Mouse (Mus musculus) hindbrain, embryonic 15.5 days (tissue): ENCODE data around the gene Tpbg. TPM values are rescaled to one million over a fixed set of nuclear protein-coding genes. Genes with fewer than 3 reads are reported as not detected.
"Not testable (repeated sequence)": the region's sequence is repeated elsewhere in the genome, so short reads cannot be mapped to it uniquely, and the experiment has no call there.

ENCODE experiments used
- ATAC-seq: fragments of 200-750 bp; cut with Nextera tagmentation; 2 replicates; pipeline ENCODE4 v1.8.0; 2017; ENCODE audit warnings: low read depth, moderate number of reproducible peaks, moderate TSS enrichment; ENCODE audit not compliant: low FRiP score
- H3K27ac ChIP-seq: fragments of 300-500 bp; sonication (generic); replicated peaks from 2 replicates; pipeline ENCODE4 v1.5.1; 2015; ENCODE audit warnings: mild to moderate bottlenecking, inconsistent platforms
- H3K27me3 ChIP-seq: fragments of 300-500 bp; sonication (generic); 2 replicates; pipeline ENCODE4 v1.6.1; 2015; ENCODE audit warnings: control low read depth, inconsistent platforms
- H3K36me3 ChIP-seq: fragments of 300-500 bp; sonication (generic); 2 replicates; pipeline ENCODE4 v1.6.1; 2015; ENCODE audit warnings: control low read depth, inconsistent platforms
- H3K4me1 ChIP-seq: fragments of 300-500 bp; sonication (generic); replicated peaks from 2 replicates; pipeline ENCODE4 v1.6.1; 2015; ENCODE audit warnings: control low read depth, inconsistent platforms
- H3K4me2 ChIP-seq: fragments of 300-500 bp; sonication (generic); 2 replicates; pipeline ENCODE4 v1.6.1; 2015; ENCODE audit warnings: moderate library complexity, mild to moderate bottlenecking, inconsistent platforms
- H3K4me3 ChIP-seq: fragments of 300-500 bp; sonication (generic); 2 replicates; pipeline ENCODE4 v1.5.1; 2015; ENCODE audit warnings: mild to moderate bottlenecking, inconsistent platforms
- H3K9ac ChIP-seq: fragments of 300-500 bp; sonication (generic); 2 replicates; pipeline ENCODE4 v1.6.1; 2015; ENCODE audit warnings: inconsistent platforms
- H3K9me3 ChIP-seq: fragments of 300-500 bp; sonication (generic); 2 replicates; pipeline ENCODE4 v1.6.1; 2016; ENCODE audit warnings: control low read depth, inconsistent platforms
- WGBS: fragments of 180-500 bp; shearing (Covaris S2); methylation state at CpG from one replicate; pipeline ENCODE4 v1.1.7; 2015; 5-methylcytosine and 5-hydroxymethylcytosine counted together
- polyA plus RNA-seq: library from polyadenylated mRNA; unstranded; fragments of >200 nt; fragmentation: Nextera tagmentation; extraction: Ambion mirVana; gene quantifications from 2 replicates; pipeline ENCODE4 v1.2.1, GENCODE M21; 2015

Gene Tpbg
- polyA plus RNA-seq = 19.7 and 23.2 TPM in 2 replicates

- peak within 1 kb of the TSS; percentile 65 for H3K9ac ChIP-seq
- H3K4me3 ChIP-seq = peak within 1 kb of the TSS; percentile 56
- peak within 1 kb of the TSS; percentile 86 for H3K27ac ChIP-seq
- H3K36me3 ChIP-seq = no peaks in the 10 kb centered on the region
- under 1% methylated on average over 39 of the region's 39 CpGs for WGBS
- ATAC-seq = peak; percentile 82
- H3K9me3 ChIP-seq = no peaks in the 10 kb centered on the region
- peaks cover 20% of the 10 kb centered on the region; the same call in 1 of the 2 replicates for H3K4me1 ChIP-seq
- H3K4me2 ChIP-seq = peak within 1 kb of the TSS; percentile 90
- H3K27me3 ChIP-seq = peaks cover 7% of the 10 kb centered on the region; the same call in 1 of the 2 replicates
These were observed at the start of gene Tpbg for GRCm38 (mm10) chr9:85842351-85843011. Tpbg (plus strand) TSS chr9:85842380.

DNA sequence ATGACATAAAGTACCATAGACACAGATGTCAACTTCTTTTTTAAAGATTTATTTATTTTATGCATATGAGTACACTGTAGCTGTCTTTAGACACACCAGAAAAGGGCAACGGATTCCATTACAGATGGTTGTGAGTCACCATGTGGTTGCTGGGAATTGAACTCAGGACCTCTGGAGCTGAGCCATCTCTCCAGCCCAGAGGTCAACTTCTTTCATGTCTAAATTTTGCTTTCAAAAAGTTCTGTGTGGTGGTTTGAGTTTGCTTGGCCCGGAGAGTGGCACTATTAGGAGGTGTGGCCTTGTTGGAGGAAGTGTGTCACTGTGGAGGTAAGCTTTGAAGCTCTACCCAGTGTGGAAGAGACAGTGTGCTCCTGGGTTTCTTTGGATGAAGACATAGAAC lies 40.2 kb upstream of the Tpbg start:
- not testable (repeated sequence) for ATAC-seq, H3K27ac ChIP-seq, H3K4me1 ChIP-seq, H3K9me3 ChIP-seq, H3K4me2 ChIP-seq, H3K27me3 ChIP-seq, H3K36me3 ChIP-seq, H3K9ac ChIP-seq, H3K4me3 ChIP-seq
- 80% methylated on average over 2 of the region's 2 CpGs for WGBS

DNA sequence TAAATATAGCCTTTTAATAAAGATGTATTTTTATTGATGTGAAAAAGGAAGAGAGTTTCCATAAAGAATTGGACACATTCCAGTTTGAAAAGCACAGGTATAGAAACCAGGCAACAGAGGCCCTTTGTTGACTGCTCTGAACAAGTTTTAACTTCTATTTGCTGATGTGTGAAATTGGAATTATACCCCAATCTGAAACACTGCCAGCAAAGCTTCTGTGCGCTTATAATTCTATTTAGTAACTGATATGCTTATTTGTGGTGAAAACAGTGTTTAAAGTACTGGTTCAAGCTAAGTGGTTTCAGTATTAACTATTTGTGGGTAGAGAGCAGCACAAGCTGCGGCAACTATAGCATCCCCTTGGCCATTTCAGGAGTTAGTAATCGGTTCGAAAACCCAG lies 39.6 kb upstream of the Tpbg start:
- no peaks in the 10 kb centered on the region for H3K27me3 ChIP-seq
- H3K4me3 ChIP-seq = no peak overlapping the region
- H3K4me2 ChIP-seq = no peak overlapping the region
- H3K4me1 ChIP-seq = no peaks in the 10 kb centered on the region
- no peak for ATAC-seq
- WGBS = 70% methylated on average over 4 of the region's 4 CpGs
- H3K36me3 ChIP-seq = no peaks in the 10 kb centered on the region
- H3K27ac ChIP-seq = no peak overlapping the region
- no peaks in the 10 kb centered on the region for H3K9me3 ChIP-seq
- H3K9ac ChIP-seq = no peak overlapping the region

GRCm38 (mm10) chr9:85806411-85806810 lies 35.8 kb upstream of the Tpbg start:
- Histone ChIP-seq H3K4me3 (no peak overlapping the region), H3K4me1 (no peaks in the 10 kb centered on the region), H3K27me3 (no peaks in the 10 kb centered on the region), H3K9ac (no peak overlapping the region), H3K4me2 (no peak overlapping the region), H3K9me3 (no peaks in the 10 kb centered on the region), H3K36me3 (no peaks in the 10 kb centered on the region), H3K27ac (no peak overlapping the region)
- 72% methylated on average over 6 of the region's 6 CpGs for WGBS
- ATAC-seq = no peak

GRCm38 (mm10) chr9:85809246-85809645 lies 32.9 kb upstream of the Tpbg start:
- no peak overlapping the region for H3K4me3 ChIP-seq
- H3K4me2 ChIP-seq = no peak overlapping the region
- WGBS = 94% methylated on average over 3 of the region's 3 CpGs
- no peak overlapping the region for H3K9ac ChIP-seq
- H3K36me3 ChIP-seq = no peaks in the 10 kb centered on the region
- H3K9me3 ChIP-seq = no peaks in the 10 kb centered on the region
- H3K27me3 ChIP-seq = no peaks in the 10 kb centered on the region
- no peak overlapping the region for H3K27ac ChIP-seq
- no peaks in the 10 kb centered on the region for H3K4me1 ChIP-seq
- ATAC-seq = no peak

GRCm38 (mm10) chr9:85820829-85821228 lies 21.4 kb upstream of the Tpbg start:
- 82% methylated on average over 11 of the region's 11 CpGs for WGBS
- Histone ChIP-seq H3K36me3 (no peaks in the 10 kb centered on the region), H3K4me3 (no peak overlapping the region), H3K27ac (no peak overlapping the region), H3K9ac (no peak overlapping the region), H3K4me2 (no peak overlapping the region), H3K27me3 (no peaks in the 10 kb centered on the region), H3K4me1 (no peaks in the 10 kb centered on the region), H3K9me3 (no peaks in the 10 kb centered on the region)
- no peak for ATAC-seq

DNA sequence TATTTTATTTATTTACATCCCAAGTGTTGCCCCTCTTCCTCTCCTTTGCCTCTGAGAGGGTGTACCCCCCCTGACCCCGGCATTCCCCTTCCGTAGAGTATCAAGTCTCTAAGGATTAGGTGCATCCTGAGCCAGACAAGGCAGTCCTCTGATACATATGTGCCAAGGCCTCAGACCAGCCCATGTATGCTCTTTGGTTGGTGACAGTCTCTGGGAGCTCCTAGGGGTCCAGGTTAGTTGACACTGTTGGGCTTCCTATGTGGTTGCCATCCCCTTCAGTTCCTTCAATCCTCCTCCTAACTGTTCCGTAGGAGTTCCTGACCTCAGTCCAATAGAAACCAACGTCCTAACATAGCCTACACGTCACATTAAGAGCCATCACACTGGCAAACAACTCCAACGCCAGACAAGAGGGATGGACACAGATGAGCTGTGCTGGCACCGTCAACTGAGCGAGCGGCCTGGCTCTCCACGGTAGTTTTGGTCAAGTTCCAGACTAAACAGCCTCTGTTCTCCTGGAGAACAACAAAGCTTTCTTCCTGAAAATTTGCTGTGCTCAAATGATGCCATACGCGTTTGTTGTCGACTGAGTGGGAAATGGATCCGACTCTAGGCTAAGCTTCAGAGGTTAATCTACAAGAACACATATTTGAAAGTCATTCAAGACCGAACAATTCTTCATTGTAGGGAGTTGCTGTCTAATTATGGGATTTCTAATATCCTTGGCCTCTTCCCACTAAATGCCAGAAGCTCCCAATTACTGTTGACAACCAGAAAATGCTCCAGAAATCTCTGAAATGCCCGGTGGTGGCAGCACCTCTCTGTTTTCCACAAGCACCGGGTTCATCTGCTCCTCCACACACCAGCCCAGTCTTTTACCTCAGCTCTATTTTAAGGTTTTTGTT lies 6.4 kb upstream of the Tpbg start:
- 69% methylated on average over 17 of the region's 17 CpGs for WGBS
- H3K9me3 ChIP-seq = no peaks in the 10 kb centered on the region
- peaks cover 7% of the 10 kb centered on the region; the same call in 1 of the 2 replicates for H3K27me3 ChIP-seq
- no peak overlapping the region for H3K4me3 ChIP-seq
- ATAC-seq = peak; percentile 73
- no peak overlapping the region for H3K4me2 ChIP-seq
- H3K27ac ChIP-seq = no peak overlapping the region
- H3K9ac ChIP-seq = no peak overlapping the region
- no peaks in the 10 kb centered on the region for H3K4me1 ChIP-seq
- H3K36me3 ChIP-seq = no peaks in the 10 kb centered on the region

DNA sequence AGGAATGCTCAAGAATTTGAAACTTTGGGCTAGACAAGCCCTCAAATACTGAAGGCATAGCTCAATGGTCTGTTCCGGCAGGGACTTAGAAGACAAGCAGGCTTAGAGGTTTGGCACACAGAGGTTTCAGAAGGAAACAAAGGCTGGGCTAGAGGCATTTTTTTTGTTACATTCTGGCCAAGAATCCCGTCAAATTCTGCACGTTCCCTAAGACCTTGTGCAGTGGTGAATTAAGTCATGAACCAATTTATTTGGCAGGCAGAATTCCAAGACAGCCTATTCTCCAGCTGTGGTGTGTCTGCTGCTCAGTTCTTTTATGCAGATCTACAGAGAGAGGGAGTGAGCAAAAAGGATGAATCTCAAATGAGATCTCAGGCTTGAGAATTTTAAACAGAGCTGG lies 2.6 kb upstream of the Tpbg start:
- H3K36me3 ChIP-seq = no peaks in the 10 kb centered on the region
- H3K4me3 ChIP-seq = no peak overlapping the region
- no peak for ATAC-seq
- H3K27ac ChIP-seq = no peak overlapping the region
- no peak overlapping the region for H3K4me2 ChIP-seq
- peaks cover 16% of the 10 kb centered on the region; the same call in 1 of the 2 replicates for H3K4me1 ChIP-seq
- H3K9me3 ChIP-seq = no peaks in the 10 kb centered on the region
- H3K27me3 ChIP-seq = peaks cover 7% of the 10 kb centered on the region; the same call in 1 of the 2 replicates
- no peak overlapping the region for H3K9ac ChIP-seq
- WGBS = 32% methylated on average over 3 of the region's 3 CpGs

- Histone ChIP-seq H3K4me2 (peak overlapping the region; percentile 90), H3K36me3 (no peaks in the 10 kb centered on the region), H3K9ac (peak overlapping the region; percentile 65), H3K9me3 (no peaks in the 10 kb centered on the region), H3K4me3 (peak overlapping the region; percentile 56), H3K27me3 (peaks cover 7% of the 10 kb centered on the region; the same call in 1 of the 2 replicates), H3K27ac (peak overlapping the region; percentile 86), H3K4me1 (peaks cover 20% of the 10 kb centered on the region; the same call in 1 of the 2 replicates)
- under 1% methylated on average over 16 of the region's 16 CpGs for WGBS
- ATAC-seq = no peak
These were observed 289 bp upstream of the Tpbg start for GRCm38 (mm10) chr9:85841891-85842290.

- H3K9ac ChIP-seq = peak overlapping the region; percentile 65
- H3K4me3 ChIP-seq = peak overlapping the region; percentile 56
- peaks cover 20% of the 10 kb centered on the region; the same call in 1 of the 2 replicates for H3K4me1 ChIP-seq
- H3K36me3 ChIP-seq = no peaks in the 10 kb centered on the region
- no peaks in the 10 kb centered on the region for H3K9me3 ChIP-seq
- peak overlapping the region; percentile 86 for H3K27ac ChIP-seq
- H3K4me2 ChIP-seq = peak overlapping the region; percentile 90
- under 1% methylated on average over 57 of the region's 65 CpGs for WGBS
- H3K27me3 ChIP-seq = peaks cover 7% of the 10 kb centered on the region; the same call in 1 of the 2 replicates
- ATAC-seq = peak; percentile 75
These were observed 1.1 kb downstream of the Tpbg start for GRCm38 (mm10) chr9:85843031-85843890.

- ATAC-seq = peak; percentile 63
- Histone ChIP-seq H3K4me1 (peaks cover 20% of the 10 kb centered on the region; the same call in 1 of the 2 replicates), H3K4me2 (peak overlapping the region; percentile 90), H3K9me3 (no peaks in the 10 kb centered on the region), H3K27me3 (peaks cover 7% of the 10 kb centered on the region; the same call in 1 of the 2 replicates), H3K9ac (peak overlapping the region; percentile 65), H3K4me3 (peak overlapping the region; percentile 56), H3K36me3 (no peaks in the 10 kb centered on the region), H3K27ac (peak overlapping the region; percentile 86)
- WGBS = 4% methylated on average over 62 of the region's 80 CpGs
These were observed 1.9 kb downstream of the Tpbg start for GRCm38 (mm10) chr9:85843891-85844646.
